Mouse (Mus musculus): ENCODE data around the gene Slc2a2.

DNA sequence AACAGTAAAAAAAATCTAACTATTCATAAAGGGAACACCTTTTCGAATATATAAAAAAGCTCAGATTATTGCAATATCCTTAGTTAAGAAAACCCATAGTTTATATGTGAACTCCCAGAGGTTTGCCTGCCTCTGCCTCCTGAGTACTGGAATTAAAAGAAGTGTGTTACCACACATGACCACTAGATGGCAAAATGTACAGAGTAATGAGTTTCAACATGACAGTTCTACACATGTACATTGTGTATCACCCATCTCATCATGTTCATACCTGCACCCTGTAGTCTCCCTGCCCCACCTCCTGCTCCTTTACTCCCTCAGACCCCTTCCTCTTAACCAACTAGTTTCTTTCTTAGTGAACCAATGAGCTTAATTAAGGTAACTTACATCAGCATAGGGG is 12.0 kb downstream of the Slc2a2 start:
- TF ChIP-seq CTCF (IDR thresholded peaks at IDR 0.05; ENCODE audit: control insufficient read depth, insufficient read depth, low read length): 0 out of 2 replicates have a peak, but pooled peaks have one; percentile 32
- TF ChIP-seq POLR2A (IDR thresholded peaks at IDR 0.05; ENCODE audit: borderline replicate concordance, control insufficient read depth, low read depth, low read length): no peak
